Comparison of ENCODE assay signal across 16 mouse cellular contexts in genomic region chr6:135758735-135759134, GRCm38 (mm10).
"Had no signal": no experiment of that assay in that cellular context is flagged by ENCODE, and none has a peak within 500 bp of the region (broad histone marks: within the 10 kb centered on the region; RNA-seq: fewer than 3 reads in every experiment).

No protein-coding gene starts in this region.

- H3K36me3 ChIP-seq: midbrain, embryonic 13.5 days; midbrain, embryonic 15.5 days; neural tube, embryonic 12.5 days; stomach, embryonic 15.5 days had no signal

- H3K27me3 ChIP-seq: megakaryocyte, embryonic 14.5 days; midbrain, embryonic 13.5 days; midbrain, embryonic 15.5 days; neural tube, embryonic 12.5 days; stomach, embryonic 15.5 days had no signal

- ATAC-seq: liver, postnatal 0 days; midbrain, embryonic 13.5 days; midbrain, embryonic 15.5 days had no signal

- H3K9ac ChIP-seq: liver, postnatal 0 days; lung, embryonic 14.5 days; midbrain, embryonic 13.5 days; midbrain, embryonic 15.5 days; neural tube, embryonic 12.5 days; stomach, embryonic 15.5 days had no signal

- H3K9me3 ChIP-seq: midbrain, embryonic 13.5 days; midbrain, embryonic 15.5 days; neural tube, embryonic 12.5 days; stomach, embryonic 15.5 days had no signal

- DNase-seq: liver, postnatal 0 days; lung, embryonic 14.5 days; lung, postnatal 14 days; lung, postnatal 36 days; right cerebral cortex, postnatal 14 days; thymus, adult 2 months; thymus, postnatal 25 days; thymus, postnatal 4 days had no signal

- H3K27ac ChIP-seq: macrophage; midbrain, embryonic 13.5 days; midbrain, embryonic 15.5 days; neural tube, embryonic 12.5 days; stomach, embryonic 15.5 days; stomach, postnatal 0 days had no signal

- H3K4me1 ChIP-seq: megakaryocyte, embryonic 14.5 days; midbrain, embryonic 13.5 days; midbrain, embryonic 15.5 days; neural tube, embryonic 12.5 days; stomach, embryonic 15.5 days had no signal

- H3K4me2 ChIP-seq: lung, embryonic 14.5 days; midbrain, embryonic 11.5 days; midbrain, embryonic 13.5 days; midbrain, embryonic 15.5 days; neural tube, embryonic 12.5 days; stomach, embryonic 15.5 days had no signal

- H3K4me3 ChIP-seq: megakaryocyte, embryonic 14.5 days; midbrain, embryonic 13.5 days; midbrain, embryonic 15.5 days; neural tube, embryonic 12.5 days; stomach, embryonic 15.5 days had no signal
